Mouse (Mus musculus): ENCODE results near the gene Ecm1.
A peak's percentile ranks its signal among the peaks of the same experiment; 100 is the strongest.
"Not testable (repeated sequence)": the region's sequence is repeated elsewhere in the genome, so short reads cannot be mapped to it uniquely, and the experiment has no call there.

Gene Ecm1

DNA sequence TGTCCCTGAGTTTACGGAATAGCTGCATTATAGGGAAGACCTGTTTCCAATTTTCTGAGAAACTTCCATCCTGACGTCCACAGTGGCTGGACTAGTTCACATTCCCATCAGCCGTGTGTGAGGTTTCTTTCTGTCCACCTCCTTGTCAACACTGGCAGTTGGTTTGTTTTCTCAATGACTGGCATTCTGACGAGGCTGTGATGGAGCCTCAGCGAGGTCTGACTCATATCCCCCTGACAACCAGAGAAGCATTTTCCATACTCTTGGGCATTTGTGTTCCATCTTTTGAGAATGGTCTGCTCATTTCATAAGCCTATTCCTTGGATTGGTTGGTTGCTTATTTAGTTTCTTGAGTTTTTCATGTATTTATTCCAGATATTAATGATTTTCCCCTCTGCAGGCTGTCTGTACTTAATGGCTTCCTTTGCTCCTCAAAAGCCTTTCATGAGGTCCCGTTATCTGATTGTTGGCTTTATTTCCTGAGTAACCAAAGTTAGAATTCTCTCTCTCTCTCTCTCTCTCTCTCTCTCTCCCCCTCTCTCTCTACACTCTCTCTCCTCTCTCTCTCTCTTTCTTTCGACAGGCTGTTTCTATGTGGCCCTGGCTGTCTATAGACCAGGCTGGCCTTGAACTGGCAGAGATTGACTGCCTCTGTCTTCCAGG is 12.5 kb downstream of the Ecm1 start:
- DNase-seq (ENCODE audit: low spot score in 2 of 2): no peak

DNA sequence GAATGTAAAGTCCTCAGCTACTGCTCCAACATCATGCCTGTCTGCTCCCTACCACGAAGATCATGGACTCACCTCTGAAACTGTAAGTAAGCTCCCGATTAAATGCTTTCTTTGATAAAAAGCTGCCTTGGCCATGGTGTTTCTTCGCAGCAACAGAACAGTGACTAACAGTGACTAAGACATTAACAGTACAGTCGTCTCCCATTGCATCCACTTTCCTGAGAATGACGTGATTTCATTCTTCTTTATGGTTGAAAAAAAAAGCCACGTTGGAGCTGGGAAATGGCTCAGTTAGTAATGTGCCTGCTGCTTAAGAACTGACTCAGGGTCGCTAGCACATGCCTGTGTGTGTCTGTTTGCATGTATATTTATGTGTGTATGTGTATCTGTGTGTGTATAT is 13.5 kb downstream of the Ecm1 start:
- DNase-seq (ENCODE audit: low spot score in 2 of 2): no peak

GRCm38 (mm10) chr3:95722386-95722785 is 17.0 kb downstream of the Ecm1 start:
- DNase-seq (ENCODE audit: low spot score in 2 of 2): no peak

GRCm38 (mm10) chr3:95718153-95718552 is 21.2 kb downstream of the Ecm1 start:
- DNase-seq (ENCODE audit: low spot score in 2 of 2): no peak

- DNase-seq (ENCODE audit: low spot score in 2 of 2): no peak
Measured at GRCm38 (mm10) chr3:95716075-95716474, 23.3 kb downstream of the Ecm1 start.

DNA sequence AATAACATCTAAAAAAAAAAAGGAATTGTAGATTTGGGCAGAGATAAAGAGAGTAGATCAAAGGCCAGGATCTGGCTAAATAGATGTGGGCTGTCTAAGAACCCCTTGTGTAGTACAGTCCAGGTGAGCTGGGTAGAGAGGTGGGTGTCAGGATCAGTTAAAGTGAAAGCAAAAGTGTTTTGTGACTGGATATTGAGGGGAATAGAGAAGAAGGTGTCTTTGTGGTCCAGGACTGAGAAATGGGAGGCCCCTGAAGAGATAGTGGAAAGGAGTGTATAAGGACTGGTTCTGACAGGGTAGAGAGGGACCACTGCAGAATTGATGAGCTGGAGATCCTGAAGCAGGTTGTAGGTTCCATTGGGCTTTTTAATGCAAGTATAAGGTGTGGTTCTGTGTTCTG is 29.4 kb downstream of the Ecm1 start:
- DNase-seq (ENCODE audit: low spot score in 2 of 2): no peak

DNA sequence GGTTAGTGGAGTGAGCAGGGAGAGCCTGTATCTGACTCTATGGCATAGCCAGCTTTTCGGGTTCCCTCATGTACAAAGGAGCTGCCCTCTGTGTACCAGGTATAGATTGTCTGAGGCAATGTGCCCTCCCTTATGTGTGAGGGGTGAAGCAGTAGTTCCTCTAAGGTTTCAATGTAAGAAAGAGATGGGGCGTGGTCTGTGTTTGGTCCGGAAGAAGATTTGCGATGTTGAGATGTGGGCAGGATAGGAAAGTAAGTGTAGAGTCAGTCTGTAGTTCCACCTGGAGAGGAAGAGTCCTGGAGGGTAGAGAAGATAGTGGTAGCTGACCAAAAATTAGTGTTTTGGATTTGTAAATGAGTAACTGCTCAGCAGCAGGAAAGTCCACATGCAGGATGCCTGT is 30.3 kb downstream of the Ecm1 start:
- no peak for DNase-seq (ENCODE audit: low spot score in 2 of 2)

DNA sequence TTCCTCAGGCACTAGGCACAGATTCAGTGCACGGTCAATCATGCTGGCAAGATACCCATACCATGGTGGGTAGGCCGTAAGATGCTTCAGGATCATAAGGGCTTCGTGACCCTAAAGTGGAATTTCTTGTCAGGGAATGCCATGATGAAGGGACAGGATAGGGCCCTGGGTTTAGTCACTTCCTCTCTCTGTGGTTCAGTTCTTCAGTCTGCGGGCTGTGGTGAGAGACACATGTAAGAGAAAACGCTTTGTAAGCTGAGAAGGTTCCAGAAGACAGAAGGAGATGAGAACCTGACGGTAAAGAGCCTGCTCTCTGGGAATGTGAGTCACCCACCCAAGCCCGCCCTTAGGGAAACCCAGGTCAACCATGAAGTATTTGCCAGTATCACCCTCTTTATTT is 31.9 kb downstream of the Ecm1 start:
- no peak for DNase-seq (ENCODE audit: low spot score in 2 of 2)

GRCm38 (mm10) chr3:95706273-95706672 is 33.1 kb downstream of the Ecm1 start:
- no peak for DNase-seq (ENCODE audit: low spot score in 2 of 2)

- no peak for DNase-seq (ENCODE audit: low spot score in 2 of 2)
Measured at GRCm38 (mm10) chr3:95704612-95705011, 34.8 kb downstream of the Ecm1 start.

DNA sequence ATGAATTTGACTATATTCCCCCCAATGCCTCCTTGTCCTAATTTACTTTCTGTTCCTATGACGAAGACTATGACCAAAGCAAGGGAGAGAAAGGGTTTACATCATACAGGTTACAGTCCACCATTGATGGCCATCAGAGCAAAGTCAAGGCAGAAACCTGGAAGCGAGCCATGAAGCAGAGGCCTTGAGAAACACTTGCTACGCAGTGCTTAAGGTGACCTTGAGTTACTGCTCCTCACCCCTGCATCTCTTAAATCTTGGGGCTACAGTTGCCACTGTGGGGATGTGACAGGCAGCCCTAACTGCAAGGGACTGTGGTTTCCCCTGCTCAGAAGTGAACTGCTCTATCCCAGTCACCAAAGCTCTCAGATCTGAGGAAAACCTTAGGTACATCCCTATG is 36.1 kb downstream of the Ecm1 start:
- no peak for DNase-seq (ENCODE audit: low spot score in 2 of 2)

DNA sequence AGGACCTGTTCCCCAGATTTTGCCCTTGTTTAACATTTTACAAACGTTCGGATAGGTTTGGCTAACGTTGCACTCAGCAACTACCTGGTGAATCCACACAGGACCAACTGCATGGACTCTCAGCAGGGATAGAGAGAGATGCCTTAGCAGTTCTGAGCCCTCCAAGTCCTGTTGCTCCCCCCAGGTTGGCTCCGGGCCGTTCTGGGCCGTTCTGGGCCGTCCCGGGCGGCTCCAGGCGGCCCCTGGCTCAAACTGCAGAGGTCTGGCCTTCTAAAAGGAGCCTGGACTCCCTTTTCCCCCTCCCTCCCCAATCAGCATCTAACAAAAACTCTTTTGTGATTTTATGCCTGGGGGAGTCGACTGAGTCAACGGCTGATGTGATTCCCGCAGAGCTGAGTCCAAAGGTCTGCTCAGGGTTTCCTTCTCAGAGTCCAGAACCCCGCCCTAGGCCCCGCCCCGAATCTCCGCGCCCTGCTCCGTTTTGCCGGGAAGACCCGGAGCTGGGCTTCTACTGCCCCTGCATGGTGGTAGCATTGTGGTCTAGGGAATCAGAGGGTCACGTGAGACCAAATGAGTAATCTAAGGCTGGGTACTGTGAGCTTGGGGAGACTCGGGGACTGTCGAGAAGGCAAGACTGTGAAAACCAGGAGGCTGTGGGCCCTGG is 37.4 kb downstream of the Ecm1 start:
- DNase-seq (ENCODE audit: low spot score in 2 of 2): peak in 1 of 2 experiments; percentile 49

- no peak for DNase-seq (ENCODE audit: low spot score in 2 of 2)
Measured at GRCm38 (mm10) chr3:95701085-95701484, 38.3 kb downstream of the Ecm1 start.

GRCm38 (mm10) chr3:95700233-95700681 is 39.1 kb downstream of the Ecm1 start:
- DNase-seq (ENCODE audit: low spot score in 2 of 2): peak in 1 of 2 experiments; percentile 21

DNA sequence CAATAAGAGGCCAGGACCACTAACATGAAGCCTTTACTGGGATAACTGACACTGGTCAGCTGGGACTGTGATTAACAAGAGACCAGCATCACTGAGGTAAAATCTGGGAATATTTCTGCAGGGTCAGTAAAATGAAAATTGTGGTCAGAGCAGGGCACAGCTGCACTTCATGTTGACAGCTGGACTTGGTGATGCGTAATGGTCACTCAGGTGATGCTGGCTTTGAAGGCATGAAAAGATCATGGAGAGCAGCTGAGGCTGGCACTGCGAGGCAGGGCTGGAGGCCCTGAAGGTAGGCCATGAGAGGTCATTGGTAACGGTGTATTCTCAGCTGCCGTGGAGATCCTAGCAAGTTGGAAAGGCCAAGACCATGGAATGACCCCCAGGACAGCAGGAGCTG is 41.1 kb downstream of the Ecm1 start:
- DNase-seq (ENCODE audit: low spot score in 2 of 2): no peak

DNA sequence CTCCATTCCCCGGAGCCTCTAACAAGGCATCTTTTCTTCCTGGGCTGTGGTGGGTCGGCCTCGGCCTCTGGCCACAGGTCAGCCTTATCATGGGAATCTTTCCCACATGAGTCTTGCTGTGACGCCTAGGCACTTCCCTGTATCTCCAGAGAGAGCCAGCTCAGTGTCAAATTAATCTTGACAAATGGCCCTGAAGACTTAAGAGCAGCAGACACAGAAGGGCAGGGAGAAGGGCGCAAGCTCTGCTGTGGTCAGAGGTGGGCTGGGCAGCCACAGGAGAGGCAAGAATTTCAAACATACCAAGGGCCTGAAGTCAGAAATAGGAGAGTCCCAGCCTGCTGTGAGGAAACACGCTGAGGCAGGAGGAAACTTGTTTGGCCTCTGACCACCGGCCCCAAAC is 43.0 kb downstream of the Ecm1 start:
- DNase-seq (ENCODE audit: low spot score in 2 of 2): no peak

- DNase-seq (ENCODE audit: low spot score in 2 of 2): no peak
Measured at GRCm38 (mm10) chr3:95695796-95696195, 43.6 kb downstream of the Ecm1 start.

GRCm38 (mm10) chr3:95694808-95695703 is 44.3 kb downstream of the Ecm1 start:
- no peak for DNase-seq (ENCODE audit: low spot score in 2 of 2)

GRCm38 (mm10) chr3:95693821-95694807 is 45.3 kb downstream of the Ecm1 start:
- no peak for DNase-seq (ENCODE audit: low spot score in 2 of 2)

DNA sequence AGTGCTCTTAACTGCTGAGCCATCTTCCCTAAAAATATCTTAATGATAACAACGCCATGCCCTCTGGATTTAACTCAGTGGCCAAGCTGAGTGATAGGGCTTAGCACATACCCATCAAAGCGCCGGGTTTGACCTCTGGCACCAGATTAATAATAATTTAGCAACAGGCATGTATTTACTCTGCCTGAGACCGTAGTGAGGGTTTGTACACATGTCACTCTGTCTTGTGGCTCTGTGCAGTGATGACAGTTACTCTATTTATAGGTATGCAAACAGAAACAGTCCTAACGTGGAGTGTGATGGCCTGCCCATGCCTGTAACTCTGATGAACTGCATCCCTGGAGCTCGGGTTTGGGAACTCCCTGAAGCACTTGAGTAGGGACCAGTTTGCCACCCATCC is 46.7 kb downstream of the Ecm1 start:
- no peak for DNase-seq (ENCODE audit: low spot score in 2 of 2)

DNA sequence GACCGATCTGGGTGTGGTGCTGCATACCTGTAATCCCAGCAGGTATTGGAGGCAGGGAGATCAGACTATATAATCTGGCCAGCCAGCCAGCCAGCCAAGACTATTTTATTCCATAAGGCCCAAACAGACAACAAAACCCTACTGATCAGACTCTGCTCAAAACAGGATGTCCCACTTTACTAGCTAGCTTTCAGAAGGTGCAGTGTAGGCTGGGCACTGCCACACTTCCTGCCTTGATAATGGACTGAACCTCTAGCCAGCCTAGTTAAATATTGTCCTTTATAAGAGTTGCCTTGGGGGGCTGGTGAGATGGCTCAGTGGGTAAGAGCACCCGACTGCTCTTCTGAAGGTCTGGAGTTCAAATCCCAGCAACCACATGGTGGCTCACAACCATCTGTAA is 48.8 kb downstream of the Ecm1 start:
- DNase-seq (ENCODE audit: low spot score in 2 of 2): not testable (repeated sequence)

All from cerebellum, postnatal 4 days (tissue).